8 mouse cellular contexts compared by ENCODE assay signal in the genomic region with DNA sequence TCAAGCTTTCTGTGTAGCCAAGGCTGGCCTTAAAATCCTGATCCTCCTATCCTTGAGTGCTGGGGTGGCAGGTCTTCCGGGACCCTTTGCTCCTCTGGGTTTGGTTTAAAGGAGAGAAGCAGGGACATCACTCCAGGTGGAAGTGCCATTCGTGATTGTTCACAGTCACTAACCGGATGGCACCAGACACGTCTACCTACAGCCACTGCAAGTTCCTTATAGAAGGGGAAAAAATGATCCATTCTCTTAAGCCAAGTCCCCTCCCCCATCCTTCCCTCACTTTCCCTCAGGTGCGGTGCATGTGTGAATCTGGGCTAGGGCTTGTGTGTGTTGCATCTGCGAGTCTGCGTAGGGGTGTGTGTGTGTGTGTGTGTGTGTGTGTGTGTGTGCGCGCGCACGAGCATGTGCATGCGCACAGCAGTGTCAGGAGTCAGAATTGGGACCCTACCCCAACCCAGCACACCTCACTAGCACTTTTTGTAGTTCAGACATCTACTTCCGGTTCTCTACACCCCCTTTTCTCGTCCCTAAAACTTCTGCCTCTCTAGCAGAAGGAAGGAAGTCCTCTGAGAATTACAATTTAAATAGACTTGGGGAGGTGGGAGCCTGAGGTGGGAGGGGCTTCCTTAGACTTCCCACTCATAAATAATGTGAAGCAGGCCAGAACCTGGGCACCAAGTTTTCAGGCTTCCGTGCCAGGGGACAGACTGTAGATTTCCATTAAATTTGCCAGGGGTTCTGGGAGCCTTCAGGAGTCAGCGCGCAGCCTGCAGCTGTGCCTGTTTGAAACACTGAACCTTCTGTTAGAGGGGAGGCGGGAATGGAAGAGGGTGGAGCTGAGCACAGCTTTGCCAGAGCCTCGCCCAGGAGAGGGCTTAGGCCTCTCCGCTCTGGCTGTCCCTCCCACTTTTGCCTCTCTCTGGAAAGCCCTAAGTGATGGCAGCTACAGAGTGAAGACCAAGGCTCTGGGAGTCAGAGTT. TPM values are rescaled to one million over a fixed set of nuclear protein-coding genes. Genes with fewer than 3 reads are reported as not detected.
DNase-seq lines count a peak whose midpoint lies in the region; ATAC-seq and TF ChIP-seq lines count a peak whose summit lies in the region.

No protein-coding gene starts in this region.

- peak overlapping the region; percentile 29 for H3K4me2 ChIP-seq in heart, embryonic 14.5 days (ENCODE audit: low read length)
- peak overlapping the region; percentile 47 for H3K4me2 ChIP-seq in stomach, embryonic 15.5 days

- H3K9me3 ChIP-seq in heart, embryonic 14.5 days (ENCODE audit: control insufficient read depth, low read length): no peaks in the 10 kb centered on the region
- no peaks in the 10 kb centered on the region for H3K9me3 ChIP-seq in stomach, embryonic 15.5 days

- H3K36me3 ChIP-seq in heart, embryonic 14.5 days (ENCODE audit: control insufficient read depth, insufficient read depth, low read length): peaks cover 37% of the 10 kb centered on the region
- H3K36me3 ChIP-seq in stomach, embryonic 15.5 days: peaks cover 9% of the 10 kb centered on the region

- ATAC-seq in heart, embryonic 14.5 days (ENCODE audit: insufficient number of reproducible peaks, insufficient read depth, low FRiP score, low read depth): peak; percentile 40
- ATAC-seq in stomach, embryonic 15.5 days (ENCODE audit: insufficient read depth, low FRiP score, low read depth): peak; percentile 86
- no peak for ATAC-seq in monocyte, adult 5-6 weeks (replicated peaks; ENCODE audit: insufficient number of reproducible peaks, low FRiP score, low TSS enrichment, poor library complexity, severe bottlenecking)

- no peak overlapping the region for H3K4me3 ChIP-seq in embryonic fibroblast, embryonic 13.5 days (ENCODE audit: insufficient read depth, low read length)
- no peak overlapping the region for H3K4me3 ChIP-seq in heart, embryonic 14.5 days (ENCODE audit: control insufficient read depth in 1 of 2, insufficient read depth in 1 of 2, low read depth in 1 of 2, low read length in 2 of 2)
- H3K4me3 ChIP-seq in stomach, embryonic 15.5 days (replicated peaks): peak overlapping the region; percentile 10

- WGBS in heart, embryonic 14.5 days: 34% methylated on average over 20 of the region's 20 CpGs
- WGBS in stomach, embryonic 15.5 days: 21% methylated on average over 20 of the region's 20 CpGs

- H3K4me1 ChIP-seq in embryonic fibroblast, embryonic 13.5 days (ENCODE audit: control insufficient read depth, insufficient read depth, low read length): peaks cover 30% of the 10 kb centered on the region
- peaks cover 25 to 40% of the 10 kb centered on the region in 2 experiments; a peak in 3 of 4 replicates for H3K4me1 ChIP-seq in heart, embryonic 14.5 days (ENCODE audit: control insufficient read depth in 2 of 2, insufficient read depth in 2 of 2, low read length in 2 of 2)
- H3K4me1 ChIP-seq in stomach, embryonic 15.5 days: peaks cover 48% of the 10 kb centered on the region

- DNase-seq in CD4-positive helper T cell, adult 2 months (ENCODE audit: low read depth, low spot score): peak; percentile 42
- peak; percentile 91 for DNase-seq in NIH3T3 (ENCODE audit: low read depth)
- peak; percentile 44 to 72 for DNase-seq in kidney, postnatal 25 days
- peak; percentile 84 for DNase-seq in lung, postnatal 10 days

- TF ChIP-seq CTCF in embryonic fibroblast, embryonic 13.5 days (IDR thresholded peaks at IDR 0.05; ENCODE audit: borderline replicate concordance, insufficient read depth, low read length): no peak

- H3K27me3 ChIP-seq in heart, embryonic 14.5 days (ENCODE audit: control insufficient read depth, insufficient read depth, low read length): no peaks in the 10 kb centered on the region
- H3K27me3 ChIP-seq in stomach, embryonic 15.5 days (replicated peaks): no peaks in the 10 kb centered on the region

- peak; percentile 55; the same call in 1 of the 2 replicates for TF ChIP-seq POLR2A in embryonic fibroblast, embryonic 13.5 days (IDR thresholded peaks at IDR 0.05; ENCODE audit: low read depth, low read length)

- peak overlapping the region; percentile 86 for H3K27ac ChIP-seq in embryonic fibroblast, embryonic 13.5 days (ENCODE audit: insufficient read depth, low read length)
- peak overlapping the region; percentile 4 to 23; a peak in 3 of 4 replicates for H3K27ac ChIP-seq in heart, embryonic 14.5 days (replicated peaks in 1 of 2; ENCODE audit: control insufficient read depth in 1 of 2, insufficient read depth in 1 of 2, low read depth in 2 of 2, low read length in 2 of 2)
- H3K27ac ChIP-seq in stomach, embryonic 15.5 days: peak overlapping the region; percentile 88

- H3K9ac ChIP-seq in heart, embryonic 14.5 days (ENCODE audit: low read length): 0 out of 2 replicates have a peak overlapping the region, but pooled peaks have one; percentile 1
- H3K9ac ChIP-seq in stomach, embryonic 15.5 days: no peak overlapping the region

RNA-seq across cellular contexts. Expression of gene Tmem63a, which starts 3.1 kb away (rescaled TPM):
- 44.4 and 45.2 TPM in 2 replicates for polyA plus RNA-seq in embryonic fibroblast, embryonic 13.5 days (2011; ENCODE audit: insufficient read length, low read depth, missing spikeins)
- 9.1 and 9.3 TPM in 2 replicates for polyA plus RNA-seq in heart, embryonic 14.5 days (2014; fragmentation: Nextera tagmentation; extraction: Ambion mirVana)
- 20.9 and 23.0 TPM in 2 replicates for polyA plus RNA-seq in stomach, embryonic 15.5 days (2015; fragmentation: Nextera tagmentation; extraction: Ambion mirVana)
- total RNA-seq in monocyte, adult 5-6 weeks (2017): 15.0 to 24.1 TPM (median 17.4 TPM) in 3 replicates

RNA-seq across cellular contexts. Expression of gene Lefty1, which starts 10.5 kb away (rescaled TPM):
- polyA plus RNA-seq in embryonic fibroblast, embryonic 13.5 days (2011; ENCODE audit: insufficient read length, low read depth, missing spikeins): 2.5 and 2.7 TPM in 2 replicates
- 1.1 and 1.5 TPM in 2 replicates for polyA plus RNA-seq in heart, embryonic 14.5 days (2014; fragmentation: Nextera tagmentation; extraction: Ambion mirVana)
- polyA plus RNA-seq in stomach, embryonic 15.5 days (2015; fragmentation: Nextera tagmentation; extraction: Ambion mirVana): 3.2 and 3.7 TPM in 2 replicates
- not detected in 3 replicates for total RNA-seq in monocyte, adult 5-6 weeks (2017)

RNA-seq across cellular contexts. Expression of gene Pycr2, which starts 41.2 kb away (rescaled TPM):
- polyA plus RNA-seq in embryonic fibroblast, embryonic 13.5 days (2011; ENCODE audit: insufficient read length, low read depth, missing spikeins): 21.2 and 26.0 TPM in 2 replicates
- 42.1 and 46.0 TPM in 2 replicates for polyA plus RNA-seq in heart, embryonic 14.5 days (2014; fragmentation: Nextera tagmentation; extraction: Ambion mirVana)
- polyA plus RNA-seq in stomach, embryonic 15.5 days (2015; fragmentation: Nextera tagmentation; extraction: Ambion mirVana): 101 and 109 TPM in 2 replicates
- 12.9 to 16.2 TPM (median 14.3 TPM) in 3 replicates for total RNA-seq in monocyte, adult 5-6 weeks (2017)

RNA-seq across cellular contexts. Expression of gene Lefty2, which starts 52.4 kb away (rescaled TPM):
- not detected in 2 replicates for polyA plus RNA-seq in embryonic fibroblast, embryonic 13.5 days (2011; ENCODE audit: insufficient read length, low read depth, missing spikeins)
- polyA plus RNA-seq in heart, embryonic 14.5 days (2014; fragmentation: Nextera tagmentation; extraction: Ambion mirVana): not detected in 2 replicates
- not detected in 2 replicates for polyA plus RNA-seq in stomach, embryonic 15.5 days (2015; fragmentation: Nextera tagmentation; extraction: Ambion mirVana)
- not detected in 3 replicates for total RNA-seq in monocyte, adult 5-6 weeks (2017)

Comparison
In these comparisons a context has a peak if more than half of its experiments do, and no peak if none do; other contexts are left out.
1. H3K27ac ChIP-seq: peak in every context shown above with its lines; median percentile 88 in stomach, embryonic 15.5 days; 86 in embryonic fibroblast, embryonic 13.5 days; 14 in heart, embryonic 14.5 days.